Mouse (Mus musculus): Measurements from ENCODE around the gene Gzmm.

Gzmm gene

DNA sequence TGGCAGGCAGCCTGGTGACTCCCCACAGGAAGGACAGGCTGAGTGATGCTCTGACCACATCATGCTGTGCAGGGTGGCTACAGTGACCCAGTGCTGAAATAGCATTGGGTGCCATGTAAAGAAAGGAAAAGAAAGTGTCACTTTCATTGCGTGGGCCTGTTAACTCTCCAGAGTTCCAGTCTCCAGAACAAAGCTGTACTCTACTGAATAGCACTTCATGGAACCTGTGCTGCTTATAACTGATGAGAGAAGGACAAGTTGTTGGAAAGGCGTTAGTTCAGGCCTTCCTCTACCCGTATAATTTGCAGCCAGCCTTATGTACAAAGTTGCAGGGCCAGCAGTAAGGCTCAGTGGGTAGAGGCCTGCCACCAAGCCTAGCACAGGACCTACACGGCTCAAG lies at the start of gene Gzmm:
Gzmm (plus strand) TSS at position 301 of the 400 bp plus-strand sequence.
- no peak for DNase-seq

DNA sequence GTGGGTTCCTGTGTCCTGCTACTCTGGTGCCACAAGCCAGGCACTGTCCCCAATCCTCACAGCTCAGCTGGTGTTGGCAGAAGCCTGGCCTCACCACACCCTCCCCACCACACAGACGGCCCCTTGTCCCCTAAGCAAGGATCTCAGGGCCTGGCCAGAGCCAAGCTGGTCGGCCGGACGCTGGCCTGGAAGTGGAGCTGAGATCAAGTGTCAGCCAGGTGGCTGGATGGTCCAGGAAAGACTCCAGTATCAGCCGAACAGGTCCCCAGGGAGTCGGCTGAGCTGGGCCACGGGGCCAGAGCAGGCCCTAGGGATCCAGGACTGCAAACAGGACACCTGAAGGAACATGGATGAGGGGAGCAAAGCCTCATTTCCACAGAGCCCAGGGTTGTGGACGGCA lies 43.1 kb upstream of the Gzmm start, which contains the start of gene Odf3l2:
Odf3l2 (minus strand) TSS at position 28 of the 400 bp plus-strand sequence.
- DNase-seq = no peak

DNA sequence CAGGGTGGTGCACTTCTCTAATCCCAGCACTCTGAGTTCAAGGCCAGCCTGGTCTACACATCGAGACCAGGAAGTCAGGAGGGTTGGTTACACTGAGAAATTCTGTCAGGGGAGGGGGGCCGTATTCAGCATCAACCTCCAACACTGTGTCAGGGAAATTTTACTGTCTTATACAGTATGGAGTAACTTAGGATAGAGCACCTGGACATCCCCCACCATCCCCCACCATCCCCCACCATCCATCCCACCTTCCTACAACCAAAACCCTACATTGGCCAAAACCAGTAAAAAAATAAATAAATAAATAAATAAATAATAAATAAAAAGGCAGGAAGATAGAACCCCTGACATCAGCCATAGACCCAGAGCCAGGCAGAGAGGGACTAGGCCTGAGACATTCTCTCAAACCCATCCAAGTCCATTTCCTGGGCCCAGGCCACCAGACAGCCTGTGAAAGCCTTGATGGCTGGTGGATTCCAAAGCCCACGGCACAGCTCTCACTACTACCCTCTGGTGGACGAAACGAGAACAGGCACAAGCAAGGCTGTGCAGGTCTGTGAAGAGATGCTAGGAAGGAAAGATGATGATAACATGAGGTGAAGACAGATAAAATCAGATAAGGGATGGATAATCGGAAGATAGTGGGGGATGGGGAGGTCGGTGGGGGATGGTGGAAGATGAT lies 39.6 kb upstream of the Gzmm start:
- DNase-seq = peak; percentile 83 to 84

DNA sequence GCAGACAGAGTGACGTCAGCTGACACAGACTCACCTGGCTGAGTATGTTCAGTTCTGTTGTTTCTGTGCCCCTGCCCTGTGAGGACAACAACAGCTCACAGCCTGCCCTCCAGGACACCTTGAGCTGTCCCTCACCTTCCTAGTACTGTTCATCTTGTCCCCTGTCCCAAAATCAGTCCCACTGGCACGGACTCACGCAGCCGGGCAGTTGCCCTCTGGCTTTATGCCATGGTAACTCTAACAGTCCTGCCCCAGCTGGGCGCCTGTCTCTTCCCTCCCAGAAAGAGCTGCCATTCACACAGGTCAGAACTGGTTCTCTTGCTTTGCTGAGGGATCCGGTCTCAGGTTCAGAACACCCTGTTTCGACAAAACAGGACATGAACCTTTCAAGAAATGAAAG lies 36.0 kb upstream of the Gzmm start:
- no peak for DNase-seq

DNA sequence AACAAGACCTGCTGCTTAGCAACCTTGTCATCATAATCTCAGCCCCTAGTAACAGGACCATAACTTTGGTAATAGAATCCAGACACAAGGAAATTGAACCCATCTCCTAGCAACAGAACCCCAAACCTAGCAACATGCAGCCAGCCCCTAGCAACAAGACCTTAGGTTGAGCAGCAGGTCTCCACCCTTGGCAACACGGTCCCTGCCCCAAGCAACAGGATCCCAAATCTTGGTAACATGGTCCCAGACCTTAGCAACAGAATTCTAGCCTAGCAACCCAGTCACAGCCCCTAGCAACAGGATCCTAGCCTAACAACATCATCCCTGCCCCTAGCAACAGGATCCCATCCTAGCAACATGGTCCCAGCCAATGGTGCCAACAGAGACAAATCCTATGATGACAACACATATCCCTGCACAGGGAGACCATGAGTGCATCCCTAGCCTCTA lies 33.8 kb upstream of the Gzmm start:
- DNase-seq = no peak

DNA sequence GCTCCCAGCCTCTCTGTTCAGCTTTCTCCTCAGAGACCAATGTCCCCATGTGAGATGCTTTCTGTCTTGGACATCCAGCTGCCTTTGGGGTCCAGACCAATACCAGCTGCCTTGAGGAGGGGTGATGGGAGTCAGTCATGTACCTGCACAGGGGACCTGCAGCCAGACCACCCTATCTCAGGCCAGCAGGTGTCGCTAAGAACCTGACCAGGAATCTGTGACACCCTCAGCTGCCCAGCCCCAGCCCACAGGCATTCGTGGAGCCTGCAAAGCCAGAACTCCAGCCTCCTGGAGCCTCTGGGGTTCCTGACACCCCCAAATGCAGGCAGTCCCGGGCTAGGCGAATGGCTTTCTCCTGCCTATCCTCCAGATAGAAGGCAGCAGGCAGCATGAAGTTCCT lies 30.0 kb upstream of the Gzmm start:
- DNase-seq = no peak

DNA sequence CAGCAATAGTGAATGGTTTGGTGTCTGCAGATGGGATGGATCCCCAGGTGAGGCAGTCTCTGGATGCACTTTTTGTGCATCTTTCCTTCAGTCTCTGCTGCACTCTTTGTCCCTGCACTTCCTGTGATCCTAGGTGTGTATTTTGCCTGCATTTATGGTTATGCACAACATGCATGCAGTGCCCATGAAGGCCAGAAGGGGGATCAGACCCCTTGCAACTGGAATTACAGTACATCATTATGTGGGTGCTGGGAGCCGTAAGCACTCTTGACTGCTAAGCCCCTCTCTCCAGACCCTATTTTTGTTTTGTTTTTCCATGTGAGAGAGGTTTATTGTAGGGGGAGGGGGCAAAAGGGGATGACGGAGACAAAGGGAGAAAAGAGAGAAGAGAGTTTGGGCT lies 28.5 kb upstream of the Gzmm start:
- no peak for DNase-seq

DNA sequence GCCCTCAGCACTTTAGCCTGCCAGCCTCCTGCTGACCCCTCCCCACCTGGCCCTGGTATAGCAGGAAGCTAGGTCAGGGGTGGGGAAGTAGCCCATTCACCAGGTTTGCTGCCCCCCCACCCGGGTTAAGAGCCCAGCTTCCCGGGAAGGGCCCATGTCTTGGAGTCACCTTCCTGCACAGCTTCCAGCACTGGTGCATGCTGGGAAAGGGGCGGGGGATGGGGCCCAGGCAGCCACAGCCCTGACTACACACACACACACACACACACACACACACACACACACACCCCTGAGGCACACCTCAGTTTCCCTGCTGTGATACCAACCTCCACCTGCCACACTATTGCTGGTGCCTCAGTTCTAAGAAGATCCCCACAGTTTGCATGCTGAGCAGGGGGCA lies 27.0 kb upstream of the Gzmm start:
- DNase-seq = no peak

DNA sequence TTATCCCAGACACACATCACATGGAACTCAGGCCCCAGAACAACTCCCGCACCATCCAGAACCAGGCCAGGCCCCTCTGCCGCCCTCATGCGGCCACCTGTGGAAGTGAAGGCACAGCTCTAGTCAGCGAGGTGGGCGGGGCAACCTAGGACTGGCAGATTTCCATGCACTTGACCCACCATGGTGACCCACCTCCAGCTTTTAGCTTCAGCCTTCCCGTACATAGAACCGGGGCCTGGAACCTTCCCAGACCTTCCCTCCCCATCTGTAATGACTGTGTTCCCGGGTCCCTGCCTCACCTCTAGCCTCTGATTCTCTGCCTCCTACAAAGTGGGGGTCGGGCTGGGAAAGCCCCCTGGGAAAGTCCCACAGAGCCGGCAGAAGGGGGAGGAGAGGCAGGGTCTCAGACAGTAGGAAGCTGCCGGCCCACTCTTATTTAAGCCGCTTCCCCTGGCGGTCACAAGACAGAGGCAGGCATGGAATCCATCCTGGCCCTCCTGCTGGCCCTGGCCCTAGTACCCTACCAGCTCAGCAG lies 24.6 kb upstream of the Gzmm start, which contains the start of gene Madcam1:
Madcam1 (plus strand) TSS at position 429 of the 535 bp plus-strand sequence.
- DNase-seq = peak; percentile 70 to 79

DNA sequence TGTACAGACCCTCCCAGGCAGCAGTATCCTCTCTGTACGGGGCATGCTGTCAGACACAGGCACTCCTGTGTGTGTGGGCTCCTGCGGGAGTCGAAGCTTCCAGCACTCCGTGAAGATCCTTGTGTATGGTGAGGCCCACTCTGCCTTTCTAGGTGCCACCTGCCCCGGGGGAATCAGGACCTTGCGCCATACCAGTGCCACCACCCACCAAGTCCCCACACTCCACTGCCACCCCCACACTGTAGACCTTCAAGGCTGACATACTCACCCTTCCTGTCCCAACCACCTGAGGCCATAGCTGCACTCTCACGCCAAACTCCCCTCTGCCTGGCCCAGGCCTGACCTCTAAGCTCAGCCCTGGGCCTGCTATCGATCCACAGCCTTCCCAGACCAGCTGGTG lies 23.8 kb upstream of the Gzmm start:
- no peak for DNase-seq

DNA sequence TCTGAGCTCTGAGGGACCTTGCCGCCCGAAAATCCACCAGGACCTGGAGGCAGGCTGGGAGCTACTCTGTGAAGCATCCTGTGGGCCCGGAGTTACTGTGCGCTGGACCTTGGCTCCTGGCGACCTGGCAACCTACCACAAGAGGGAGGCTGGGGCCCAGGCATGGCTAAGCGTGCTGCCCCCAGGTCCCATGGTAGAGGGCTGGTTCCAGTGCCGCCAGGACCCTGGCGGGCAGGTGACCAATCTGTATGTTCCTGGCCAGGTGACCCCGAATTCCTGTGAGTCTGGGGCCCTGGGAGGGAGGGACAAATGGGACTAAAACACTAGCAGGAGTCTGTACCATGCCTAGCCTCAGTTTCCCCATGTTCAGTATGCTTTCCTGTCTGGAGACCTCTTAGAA lies 22.3 kb upstream of the Gzmm start:
- no peak for DNase-seq

DNA sequence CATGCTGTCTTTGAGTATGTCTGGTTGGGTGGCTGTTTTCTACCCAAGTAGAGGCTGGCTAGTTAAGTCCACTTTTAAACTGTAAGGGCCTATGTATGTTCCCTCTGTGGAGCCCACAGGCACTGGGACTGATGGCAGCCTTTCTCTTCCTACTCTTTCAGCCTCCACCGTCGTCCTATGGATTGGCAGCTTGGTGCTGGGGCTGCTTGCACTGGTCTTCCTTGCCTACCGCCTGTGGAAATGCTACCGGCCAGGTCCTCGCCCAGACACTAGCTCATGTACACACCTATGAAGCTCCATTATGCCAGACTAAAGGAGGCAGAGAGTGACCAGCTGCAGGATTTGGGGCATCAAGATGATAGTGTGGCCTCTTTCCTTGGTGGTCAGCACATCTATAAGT lies 20.7 kb upstream of the Gzmm start:
- DNase-seq = peak in 1 of 2 experiments; percentile 33

DNA sequence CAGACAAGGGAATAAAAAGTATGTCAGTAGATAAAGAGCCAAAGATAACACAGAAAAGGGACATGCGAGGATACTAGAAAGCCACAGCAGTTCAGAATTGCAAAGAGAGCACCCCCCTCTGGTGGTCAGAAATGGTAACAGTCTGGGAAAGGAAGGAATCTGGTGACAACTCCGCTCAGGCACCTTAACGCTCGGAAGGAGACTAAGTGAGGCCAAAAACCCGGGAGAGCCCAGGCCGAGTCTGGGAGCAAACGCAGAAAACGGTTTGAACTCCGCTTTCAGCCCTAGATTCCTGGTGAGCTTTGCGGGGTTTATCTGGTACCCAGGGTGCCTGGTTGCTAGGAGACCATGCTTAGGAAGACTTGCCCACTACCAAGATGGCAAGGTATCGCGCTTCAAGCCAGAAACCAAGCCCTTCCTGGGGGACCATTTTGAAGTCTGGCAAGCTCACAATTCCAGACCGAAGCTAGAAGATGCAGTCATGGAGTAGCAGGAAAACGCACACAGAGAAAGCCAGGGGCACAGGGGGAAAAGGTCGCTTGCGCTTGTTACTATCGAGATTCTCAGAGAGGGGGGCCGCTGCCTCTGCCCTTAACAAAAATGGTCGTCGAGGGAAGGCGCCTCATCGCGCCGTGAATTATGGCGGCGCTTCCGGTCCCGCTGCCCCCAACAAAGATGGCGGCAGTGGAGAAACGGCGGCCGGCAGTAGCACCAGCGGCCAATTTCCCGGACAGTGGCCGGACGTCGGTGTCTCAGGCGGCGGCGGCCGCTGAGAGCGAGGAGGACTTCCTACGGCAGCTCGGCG lies 19.8 kb upstream of the Gzmm start, which contains the start of gene Tpgs1:
Tpgs1 (plus strand) TSS at position 599 of the 805 bp plus-strand sequence.
- peak; percentile 92 to 94 for DNase-seq

DNA sequence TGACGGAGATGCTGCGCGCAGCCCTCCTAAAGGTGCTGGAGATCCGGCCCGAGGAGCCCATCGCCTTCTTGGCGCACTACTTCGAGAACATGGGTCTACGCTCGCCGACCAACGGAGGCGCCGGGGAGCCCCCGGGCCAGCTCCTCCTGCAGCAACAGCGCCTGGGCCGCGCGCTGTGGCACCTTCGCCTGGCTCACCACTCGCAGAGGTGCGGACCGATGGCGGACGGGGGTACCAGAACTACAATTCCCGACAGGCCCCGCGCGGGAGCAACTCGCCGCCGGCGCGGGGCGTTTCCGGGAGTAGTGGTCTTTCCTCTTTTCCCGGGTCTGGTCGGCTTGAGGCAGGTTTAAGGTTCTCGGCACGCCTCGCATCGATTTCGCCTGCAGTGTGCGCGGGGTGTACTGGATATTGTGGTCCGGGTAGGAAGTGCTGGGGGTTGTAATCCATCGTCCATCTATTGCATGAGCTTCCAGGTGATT lies 19.2 kb upstream of the Gzmm start:
- peak; percentile 83 to 85 for DNase-seq

DNA sequence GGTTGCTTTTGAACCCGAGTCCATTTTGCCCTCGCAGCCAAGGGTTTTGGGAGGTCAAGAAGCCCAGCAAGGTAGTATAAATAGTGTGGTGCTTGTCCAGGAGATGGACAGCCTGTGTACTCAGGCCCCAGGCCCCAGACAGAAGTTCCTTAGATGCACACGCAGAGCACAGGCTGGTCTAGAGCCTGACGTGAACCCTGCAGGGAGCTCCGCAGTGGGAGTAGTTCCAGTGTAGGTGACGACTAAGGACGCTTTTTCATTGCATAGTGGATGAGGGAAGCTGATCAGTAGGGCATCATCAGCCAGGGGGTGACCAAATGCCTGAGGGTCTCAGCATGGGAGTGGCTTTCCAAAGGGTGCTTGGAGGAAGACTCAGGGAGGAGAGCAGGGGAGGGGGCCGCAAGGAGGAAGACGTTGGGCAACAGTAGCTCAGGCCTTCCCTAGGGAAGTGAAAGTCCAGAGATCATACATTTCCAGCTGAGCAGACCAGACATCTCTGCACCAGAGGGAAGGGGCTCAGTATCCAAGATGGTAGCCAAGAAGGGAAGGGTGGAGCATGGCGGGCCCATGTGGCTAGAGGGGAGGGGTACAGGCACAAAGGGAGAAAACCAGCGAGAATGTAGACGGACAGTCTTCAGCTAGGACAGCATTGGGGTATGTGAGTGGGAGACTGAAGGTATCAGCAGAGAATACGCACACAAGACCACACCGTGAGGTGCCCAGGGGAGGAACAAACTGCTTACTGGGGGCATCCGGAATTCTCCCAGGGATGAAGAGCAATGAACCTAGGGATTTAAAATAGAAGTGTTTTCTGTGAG lies 18.5 kb upstream of the Gzmm start:
- no peak for DNase-seq

DNA sequence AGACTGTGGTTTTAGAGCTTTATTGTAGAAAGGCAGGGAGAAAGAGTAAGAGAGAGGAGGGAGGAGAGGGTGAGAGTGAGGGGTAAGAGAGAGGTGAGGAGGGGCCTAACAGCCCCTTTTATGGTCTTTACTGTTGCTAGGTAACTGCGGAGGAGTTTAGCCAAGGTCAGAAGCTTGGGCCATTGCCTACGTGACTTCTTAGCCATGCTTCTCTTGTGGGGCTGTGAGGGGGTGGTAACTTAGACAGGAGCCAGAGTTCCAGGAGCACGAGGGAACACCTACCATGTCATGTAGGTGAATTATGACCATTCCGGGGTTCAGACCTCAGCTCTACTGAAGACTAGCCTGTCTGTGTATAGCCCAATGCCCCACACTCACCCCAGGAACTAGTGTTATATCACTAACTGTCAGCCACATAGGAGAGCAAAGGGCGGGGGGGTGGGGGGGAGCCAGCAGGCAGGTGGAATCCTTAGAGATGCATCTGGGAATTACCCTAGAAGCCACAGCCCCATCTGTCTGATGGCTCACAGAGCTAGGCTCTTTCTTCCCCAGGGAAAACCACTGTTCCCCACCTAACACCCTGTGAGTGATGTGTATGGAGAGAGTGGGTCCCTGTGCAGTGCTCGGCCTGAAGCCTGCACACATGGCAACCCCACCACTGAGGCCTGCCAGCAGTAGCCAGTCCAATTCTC lies 17.3 kb upstream of the Gzmm start:
- DNase-seq = no peak

DNA sequence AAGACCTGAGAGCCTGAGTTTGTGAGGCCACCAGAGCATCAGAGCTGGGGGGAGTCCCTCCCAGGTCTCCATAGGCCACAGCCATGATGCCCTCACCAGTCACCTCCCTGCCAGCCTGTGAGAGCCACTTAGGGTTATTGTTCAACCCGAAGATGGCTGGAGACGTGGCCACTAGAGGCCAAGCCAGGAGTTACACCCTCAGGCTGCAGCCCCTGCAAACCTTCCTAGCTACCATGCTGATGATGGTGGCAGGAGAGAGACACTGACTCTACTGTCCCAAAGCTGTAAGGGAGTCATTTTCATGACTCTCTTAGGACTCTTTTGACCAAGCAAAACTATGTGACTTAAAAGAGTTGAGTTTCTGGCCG lies 16.7 kb upstream of the Gzmm start:
- DNase-seq = peak in 1 of 2 experiments; percentile 16

DNA sequence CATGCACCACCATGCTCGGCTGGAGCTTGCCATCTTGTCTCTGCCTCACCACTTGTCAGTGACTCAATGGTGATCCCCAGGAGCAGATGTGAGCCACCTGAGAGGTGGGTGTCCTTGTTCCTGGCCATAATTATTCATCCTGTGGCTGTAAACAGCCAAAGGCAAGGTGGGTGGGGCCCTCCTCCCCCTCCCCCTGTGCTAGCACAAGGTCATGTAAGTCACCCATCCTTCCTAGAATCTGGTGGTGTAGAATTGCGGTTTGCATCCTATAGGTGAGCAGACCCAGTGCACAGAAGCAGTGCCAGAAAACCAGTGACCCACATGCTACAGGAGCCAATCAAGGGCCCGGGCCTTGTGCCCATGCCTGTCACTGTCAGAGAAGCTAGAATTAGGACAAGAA lies 15.8 kb upstream of the Gzmm start:
- peak in 1 of 2 experiments; percentile 10 for DNase-seq

DNA sequence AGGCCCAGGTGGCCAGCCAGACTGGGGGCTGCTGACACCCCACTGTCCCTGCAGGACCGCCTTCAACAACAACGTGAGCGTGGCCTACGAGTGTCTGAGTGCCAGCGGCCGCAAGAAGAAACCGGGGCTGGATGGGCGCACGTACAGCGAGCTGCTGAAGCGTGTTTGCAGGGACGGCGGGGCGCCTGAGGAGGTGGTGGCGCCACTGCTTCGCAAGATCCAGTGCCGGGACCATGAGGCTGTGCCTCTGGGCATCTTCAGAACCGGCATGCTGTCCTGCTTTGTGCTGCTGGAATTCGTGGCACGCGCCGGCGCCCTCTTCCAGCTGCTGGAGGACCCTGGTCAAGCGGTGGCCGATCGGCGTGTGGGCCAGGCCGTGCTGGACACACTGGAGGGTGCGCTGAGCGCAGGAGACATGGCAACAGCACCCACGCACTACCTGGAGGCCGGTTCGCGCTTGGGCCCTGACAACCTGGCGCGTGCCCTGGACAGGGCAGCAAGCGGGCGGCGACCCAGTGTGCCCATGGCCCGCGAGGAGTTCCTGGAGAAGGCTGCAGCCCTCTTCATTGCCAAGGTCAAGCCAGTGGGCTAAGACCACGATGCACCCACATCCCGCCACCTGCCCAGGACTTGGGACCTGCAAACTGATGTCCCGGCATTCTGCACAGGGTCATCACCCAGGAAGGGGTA lies 13.3 kb upstream of the Gzmm start:
- DNase-seq = peak in 1 of 2 experiments; percentile 18

DNA sequence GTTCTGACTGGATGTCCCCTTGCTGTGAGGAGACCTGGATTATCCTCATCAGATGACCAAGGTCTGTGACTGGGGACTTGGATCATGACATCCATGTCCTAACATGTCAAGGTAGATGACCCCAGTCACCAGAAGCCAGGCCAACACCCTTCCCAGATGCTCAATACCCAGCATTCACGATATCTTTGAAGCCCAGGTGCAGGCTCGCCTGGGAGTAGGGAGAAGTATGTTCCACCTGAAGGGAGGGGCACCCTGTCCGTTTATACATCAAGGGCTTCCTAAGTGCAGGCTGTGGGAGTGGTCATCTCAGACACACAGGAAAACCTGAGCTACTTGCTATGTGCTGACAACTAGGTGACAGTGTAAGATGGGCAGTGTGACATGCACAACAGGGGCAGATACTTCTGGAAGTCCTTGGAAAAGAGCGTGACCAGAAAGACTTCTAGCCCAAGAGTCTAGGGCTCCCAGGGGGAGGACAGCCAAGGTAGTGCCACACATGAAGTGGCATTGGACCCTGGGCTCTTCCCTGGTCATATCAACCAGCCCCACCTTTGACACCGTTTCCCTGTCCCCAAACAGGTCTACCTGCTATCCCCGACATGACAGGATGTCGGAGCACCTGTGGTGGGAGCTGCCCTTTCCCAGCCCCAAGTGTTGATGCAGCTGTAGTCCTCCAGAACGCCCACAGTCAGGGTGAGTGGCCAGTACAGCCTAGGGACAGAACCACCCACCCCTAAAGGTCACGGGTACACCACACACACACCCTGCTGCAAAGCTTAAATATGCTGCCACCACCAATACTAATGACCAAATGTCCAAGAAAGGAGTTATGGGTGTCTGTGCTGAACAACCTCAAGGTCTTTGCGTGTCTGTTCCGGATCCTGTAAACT lies 8.0 kb upstream of the Gzmm start:
- peak in 1 of 2 experiments; percentile 27 for DNase-seq
